Mouse (Mus musculus) limb, embryonic 14.5 days (tissue): ENCODE measurements around the gene Hsd17b13. TPM values are rescaled to one million over a fixed set of nuclear protein-coding genes. Genes with fewer than 3 reads are reported as not detected.

Experiments
- ATAC-seq: fragments of 200-750 bp; cut with Nextera tagmentation; 2 replicates; pipeline ENCODE4 v1.8.0; 2017; ENCODE audit warnings: low read depth, moderate number of reproducible peaks, moderate TSS enrichment; ENCODE audit not compliant: low FRiP score
- DNase-seq: peaks from one replicate; pipeline ENCODE4 v3.0.0-alpha.2; 2015; ENCODE audit warnings: low spot score
- H3K27ac ChIP-seq: fragments of 300-500 bp; sonication (generic); replicated peaks from 2 replicates; pipeline ENCODE4 v1.5.1; 2014; ENCODE audit warnings: low read depth, mild to moderate bottlenecking, low read length, moderate library complexity, mixed read lengths
- H3K27me3 ChIP-seq: fragments of 300-500 bp; sonication (generic); 2 replicates; pipeline ENCODE4 v1.6.1; 2014; ENCODE audit warnings: low read length, mixed read lengths; ENCODE audit not compliant: control insufficient read depth, insufficient read depth
- H3K36me3 ChIP-seq: fragments of 300-500 bp; sonication (generic); 2 replicates; pipeline ENCODE4 v1.6.1; 2014; ENCODE audit warnings: mild to moderate bottlenecking, low read length, moderate library complexity, mixed read lengths; ENCODE audit not compliant: control insufficient read depth, insufficient read depth
- H3K4me1 ChIP-seq: fragments of 300-500 bp; sonication (generic); 2 replicates; pipeline ENCODE4 v1.6.1; 2014; ENCODE audit warnings: antibody characterized with exemption, low read length, mixed read lengths; ENCODE audit not compliant: control insufficient read depth, insufficient read depth
- H3K4me2 ChIP-seq: fragments of 300-500 bp; sonication (generic); replicated peaks from 2 replicates; pipeline ENCODE4 v1.6.1; 2014; ENCODE audit warnings: low read depth, mild to moderate bottlenecking, low read length, moderate library complexity; ENCODE audit not compliant: severe bottlenecking
- H3K4me3 ChIP-seq: fragments of 300-500 bp; sonication (generic); replicated peaks from 2 replicates; pipeline ENCODE4 v1.5.1; 2014; ENCODE audit warnings: low read length
- H3K9ac ChIP-seq: fragments of 300-500 bp; sonication (generic); 2 replicates; pipeline ENCODE4 v1.6.1; 2014; ENCODE audit warnings: mild to moderate bottlenecking, low read depth, low read length, moderate library complexity; ENCODE audit not compliant: severe bottlenecking
- H3K9me3 ChIP-seq: fragments of 300-500 bp; sonication (generic); 2 replicates; pipeline ENCODE4 v1.6.1; 2016; ENCODE audit warnings: low read length; ENCODE audit not compliant: control insufficient read depth
- POLR2A ChIP-seq: fragments of 200-500 bp; IDR thresholded peaks from 2 replicates; pipeline ENCODE4 v1.8.0; 2012; ENCODE audit warnings: inconsistent platforms, mild to moderate bottlenecking, moderate library complexity, borderline replicate concordance; ENCODE audit not compliant: insufficient read depth, insufficient read length; ENCODE audit errors: extremely low read depth
- WGBS: fragments of 180-500 bp; shearing (Covaris S2); extraction: QIAGEN DNeasy Blood & Tissue Kit; methylation state at CpG from one replicate; pipeline ENCODE4 v1.1.7; 2014; 5-methylcytosine and 5-hydroxymethylcytosine counted together
- polyA plus RNA-seq, 2 experiments: library from polyadenylated mRNA; depleted of rRNA in 1 of 2; stranded (reverse) in 1 of 2; unstranded in 1 of 2; fragments of >200 nt; fragmentation: Nextera tagmentation in 1 of 2; extraction: Ambion mirVana in 1 of 2; gene quantifications; 2 replicates each; pipeline versions ENCODE4 v1.2.1 to v1.2.3; 2012 to 2014

Hsd17b13 gene
- polyA plus RNA-seq, 2 experiments = 0.04 to 0.17 TPM

GRCm38 (mm10) chr5:103910156-103910555, 67.1 kb downstream of the Hsd17b13 start:
- 11% methylated on average over 8 of the region's 9 CpGs for WGBS

DNA sequence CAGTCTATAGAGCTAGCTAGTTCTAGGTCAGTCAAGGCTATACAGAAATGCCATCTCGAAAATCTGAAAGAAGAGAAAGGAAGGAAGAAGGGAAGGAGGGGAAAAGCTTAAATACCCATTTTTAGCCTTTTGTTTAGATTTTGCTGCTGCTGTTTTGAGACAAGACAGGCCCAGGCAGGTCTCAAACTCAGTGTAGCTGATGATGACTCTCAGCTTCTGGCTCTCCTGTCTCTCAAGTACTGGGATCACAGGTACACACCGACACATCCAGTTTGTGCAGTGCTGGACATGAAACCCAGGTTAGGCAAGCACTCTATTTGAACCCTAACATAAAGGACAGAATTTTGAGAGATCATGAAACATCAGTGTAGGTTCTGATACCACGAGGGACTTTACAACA, 67.7 kb downstream of the Hsd17b13 start:
- 67% methylated on average over 3 of the region's 3 CpGs for WGBS
- Histone ChIP-seq H3K4me2 (no peak overlapping the region), H3K27ac (no peak overlapping the region), H3K27me3 (no peaks in the 10 kb centered on the region), H3K4me3 (no peak overlapping the region), H3K9me3 (no peaks in the 10 kb centered on the region), H3K9ac (no peak overlapping the region), H3K4me1 (no peaks in the 10 kb centered on the region), H3K36me3 (no peaks in the 10 kb centered on the region)
- TF ChIP-seq POLR2A = no peak
- no peak for DNase-seq
- ATAC-seq = no peak

More at GRCm38 (mm10) chr5:103910156-103910555, 67.1 kb downstream of the Hsd17b13 start:
- H3K4me2 ChIP-seq = peak overlapping the region; percentile 73
- no peak overlapping the region for H3K27ac ChIP-seq
- peak overlapping the region; percentile 68 for H3K4me3 ChIP-seq
- TF ChIP-seq POLR2A = no peak
- ATAC-seq (no peak), DNase-seq (no peak)
- H3K9ac ChIP-seq = peak overlapping the region; percentile 85; the same call in 1 of the 2 replicates
- H3K4me1 ChIP-seq = no peaks in the 10 kb centered on the region
- H3K9me3 ChIP-seq = no peaks in the 10 kb centered on the region
- no peaks in the 10 kb centered on the region for H3K36me3 ChIP-seq
- no peaks in the 10 kb centered on the region for H3K27me3 ChIP-seq

DNA sequence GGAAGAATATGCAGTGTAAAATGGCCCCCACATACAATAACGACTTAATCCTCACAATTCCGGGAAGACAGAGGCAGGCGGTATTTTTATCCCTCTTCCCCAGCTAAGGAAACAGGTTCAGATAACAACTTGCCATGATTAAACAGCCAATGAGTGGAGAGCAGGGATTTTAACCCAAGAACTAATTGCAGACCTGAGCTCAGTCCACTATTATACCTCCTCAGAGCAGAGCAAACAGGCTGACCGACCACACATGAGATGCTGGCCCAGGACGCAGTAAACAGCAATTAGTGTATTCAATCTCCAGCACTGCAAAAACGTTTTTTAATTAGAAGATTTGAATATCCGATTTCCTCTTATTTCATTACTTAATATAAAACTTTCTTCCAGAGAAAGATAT, 68.4 kb downstream of the Hsd17b13 start:
- ATAC-seq = no peak
- H3K4me2 ChIP-seq = no peak overlapping the region
- no peak overlapping the region for H3K9ac ChIP-seq
- H3K27me3 ChIP-seq = no peaks in the 10 kb centered on the region
- no peak for TF ChIP-seq POLR2A
- no peak overlapping the region for H3K4me3 ChIP-seq
- WGBS = 28% methylated on average over 7 of the region's 7 CpGs
- DNase-seq = no peak
- no peaks in the 10 kb centered on the region for H3K4me1 ChIP-seq
- H3K9me3 ChIP-seq = no peaks in the 10 kb centered on the region
- H3K36me3 ChIP-seq = no peaks in the 10 kb centered on the region
- H3K27ac ChIP-seq = no peak overlapping the region

DNA sequence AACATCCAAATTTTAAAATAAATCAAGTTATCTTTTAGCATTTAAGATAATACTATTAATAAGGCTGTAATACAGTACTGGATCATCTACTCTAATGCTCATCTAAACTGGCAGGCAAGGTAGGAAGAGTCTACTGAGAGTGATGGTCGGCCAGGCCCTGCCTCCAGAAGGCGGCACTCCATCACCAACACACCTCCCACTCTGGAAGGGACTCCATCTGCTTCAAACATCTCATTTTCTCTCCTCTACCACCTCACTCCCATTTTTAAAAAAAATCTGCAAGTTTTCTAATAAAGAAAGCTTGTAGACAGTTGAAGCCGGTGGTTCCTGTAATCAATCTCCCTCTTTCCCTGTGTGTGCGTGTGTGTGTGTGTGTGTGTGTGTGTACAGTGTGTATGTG, 69.4 kb downstream of the Hsd17b13 start:
- no peak overlapping the region for H3K27ac ChIP-seq
- no peak overlapping the region for H3K9ac ChIP-seq
- H3K4me2 ChIP-seq = no peak overlapping the region
- no peak for DNase-seq
- H3K36me3 ChIP-seq = no peaks in the 10 kb centered on the region
- no peak for TF ChIP-seq POLR2A
- H3K27me3 ChIP-seq = no peaks in the 10 kb centered on the region
- no peak for ATAC-seq
- 86% methylated on average over 4 of the region's 4 CpGs for WGBS
- H3K9me3 ChIP-seq = no peaks in the 10 kb centered on the region
- no peaks in the 10 kb centered on the region for H3K4me1 ChIP-seq
- H3K4me3 ChIP-seq = no peak overlapping the region

- DNase-seq (no peak), ATAC-seq (no peak)
- Histone ChIP-seq H3K9ac (no peak overlapping the region), H3K27me3 (no peaks in the 10 kb centered on the region), H3K4me1 (no peaks in the 10 kb centered on the region), H3K4me2 (no peak overlapping the region), H3K36me3 (no peaks in the 10 kb centered on the region), H3K9me3 (no peaks in the 10 kb centered on the region), H3K27ac (no peak overlapping the region), H3K4me3 (no peak overlapping the region)
- no peak for TF ChIP-seq POLR2A
- WGBS = 89% methylated on average over 6 of the region's 6 CpGs
Observed at GRCm38 (mm10) chr5:103906173-103906572, 71.0 kb downstream of the Hsd17b13 start.

Other genes starting within 250 kb of the Hsd17b13 start
- gene Klhl8, start 66.2 kb downstream of the Hsd17b13 start, polyA plus RNA-seq (2012; rRNA removed) = 11.7 and 11.8 TPM in 2 replicates
- gene Klhl8, start 66.2 kb downstream of the Hsd17b13 start, polyA plus RNA-seq (2014; fragmentation: Nextera tagmentation; extraction: Ambion mirVana) = 14.8 and 15.5 TPM in 2 replicates
- gene Hsd17b11, start 44.5 kb upstream of the Hsd17b13 start, polyA plus RNA-seq (2012; rRNA removed) = 13.7 and 16.2 TPM in 2 replicates
- 3.4 and 3.5 TPM in 2 replicates for gene Hsd17b11, start 44.5 kb upstream of the Hsd17b13 start, polyA plus RNA-seq (2014; fragmentation: Nextera tagmentation; extraction: Ambion mirVana)
- 42.8 and 48.0 TPM in 2 replicates for gene Nudt9, start 68.9 kb upstream of the Hsd17b13 start, polyA plus RNA-seq (2012; rRNA removed)
- 58.6 and 59.9 TPM in 2 replicates for gene Nudt9, start 68.9 kb upstream of the Hsd17b13 start, polyA plus RNA-seq (2014; fragmentation: Nextera tagmentation; extraction: Ambion mirVana)
- gene Gm17660, start 100.2 kb upstream of the Hsd17b13 start, polyA plus RNA-seq (2012; rRNA removed) = not detected in 2 replicates
- not detected in 2 replicates for gene Gm17660, start 100.2 kb upstream of the Hsd17b13 start, polyA plus RNA-seq (2014; fragmentation: Nextera tagmentation; extraction: Ambion mirVana)
- gene Sparcl1, start 136.3 kb upstream of the Hsd17b13 start, polyA plus RNA-seq (2012; rRNA removed) = 47.7 and 68.4 TPM in 2 replicates
- gene Sparcl1, start 136.3 kb upstream of the Hsd17b13 start, polyA plus RNA-seq (2014; fragmentation: Nextera tagmentation; extraction: Ambion mirVana) = 63.9 and 67.8 TPM in 2 replicates
- gene Dspp, start 193.3 kb upstream of the Hsd17b13 start, polyA plus RNA-seq (2012; rRNA removed) = not detected in 2 replicates
- not detected in 2 replicates for gene Dspp, start 193.3 kb upstream of the Hsd17b13 start, polyA plus RNA-seq (2014; fragmentation: Nextera tagmentation; extraction: Ambion mirVana)
- 2.5 and 3.0 TPM in 2 replicates for gene Dmp1, start 225.2 kb upstream of the Hsd17b13 start, polyA plus RNA-seq (2012; rRNA removed)
- 5.1 and 5.8 TPM in 2 replicates for gene Dmp1, start 225.2 kb upstream of the Hsd17b13 start, polyA plus RNA-seq (2014; fragmentation: Nextera tagmentation; extraction: Ambion mirVana)